Mouse (Mus musculus): Measurements from ENCODE around the gene C130050O18Rik. TPM values are rescaled to one million over a fixed set of nuclear protein-coding genes. Genes with fewer than 3 reads are reported as not detected.

Gene C130050O18Rik
- polyA plus RNA-seq, 1 experiment from 2014 or later, result 0.27 TPM

- Histone ChIP-seq H3K4me3 (ENCODE audit: low read depth, low read length) (no peak overlapping the region), H3K27ac (replicated peaks; ENCODE audit: low read depth, low read length) (no peak overlapping the region), H3K36me3 (replicated peaks; ENCODE audit: control insufficient read depth, insufficient read depth, low read depth, low read length) (no peaks in the 10 kb centered on the region), H3K27me3 (ENCODE audit: control insufficient read depth, insufficient read depth, low read length) (no peaks in the 10 kb centered on the region), H3K4me2 (ENCODE audit: low read depth, low read length) (no peak overlapping the region), H3K4me1 (ENCODE audit: control insufficient read depth, insufficient read depth, low read length) (no peaks in the 10 kb centered on the region), H3K9ac (replicated peaks; ENCODE audit: low read length) (no peak overlapping the region), H3K9me3 (replicated peaks; ENCODE audit: control insufficient read depth, low read length) (no peaks in the 10 kb centered on the region)
- no peak for ATAC-seq (replicated peaks; ENCODE audit: insufficient number of reproducible peaks, low FRiP score, low TSS enrichment, low read depth)
- WGBS, result 91% methylated on average over 10 of the region's 10 CpGs
- no peak for DNase-seq (ENCODE audit: low spot score)
These were observed 48.0 kb downstream of the C130050O18Rik start for GRCm38 (mm10) chr5:139453031-139453430.

GRCm38 (mm10) chr5:139455166-139455565, 50.1 kb downstream of the C130050O18Rik start:
- H3K36me3 ChIP-seq (replicated peaks; ENCODE audit: control insufficient read depth, insufficient read depth, low read depth, low read length), result no peaks in the 10 kb centered on the region
- no peak overlapping the region for H3K27ac ChIP-seq (replicated peaks; ENCODE audit: low read depth, low read length)
- no peak overlapping the region for H3K4me2 ChIP-seq (ENCODE audit: low read depth, low read length)
- ATAC-seq (replicated peaks; ENCODE audit: insufficient number of reproducible peaks, low FRiP score, low TSS enrichment, low read depth) (no peak), DNase-seq (ENCODE audit: low spot score) (no peak)
- no peaks in the 10 kb centered on the region for H3K4me1 ChIP-seq (ENCODE audit: control insufficient read depth, insufficient read depth, low read length)
- H3K9me3 ChIP-seq (replicated peaks; ENCODE audit: control insufficient read depth, low read length), result no peaks in the 10 kb centered on the region
- H3K27me3 ChIP-seq (ENCODE audit: control insufficient read depth, insufficient read depth, low read length), result no peaks in the 10 kb centered on the region
- WGBS, result 92% methylated on average over 12 of the region's 12 CpGs
- no peak overlapping the region for H3K9ac ChIP-seq (replicated peaks; ENCODE audit: low read length)
- no peak overlapping the region for H3K4me3 ChIP-seq (ENCODE audit: low read depth, low read length)

GRCm38 (mm10) chr5:139457241-139457640, 52.2 kb downstream of the C130050O18Rik start:
- ATAC-seq (replicated peaks; ENCODE audit: insufficient number of reproducible peaks, low FRiP score, low TSS enrichment, low read depth) (no peak), DNase-seq (ENCODE audit: low spot score) (no peak)
- no peak overlapping the region for H3K4me2 ChIP-seq (ENCODE audit: low read depth, low read length)
- no peak overlapping the region for H3K27ac ChIP-seq (replicated peaks; ENCODE audit: low read depth, low read length)
- no peaks in the 10 kb centered on the region for H3K9me3 ChIP-seq (replicated peaks; ENCODE audit: control insufficient read depth, low read length)
- no peak overlapping the region for H3K9ac ChIP-seq (replicated peaks; ENCODE audit: low read length)
- WGBS, result 84% methylated on average over 8 of the region's 8 CpGs
- H3K4me1 ChIP-seq (ENCODE audit: control insufficient read depth, insufficient read depth, low read length), result no peaks in the 10 kb centered on the region
- H3K27me3 ChIP-seq (ENCODE audit: control insufficient read depth, insufficient read depth, low read length), result no peaks in the 10 kb centered on the region
- no peak overlapping the region for H3K4me3 ChIP-seq (ENCODE audit: low read depth, low read length)
- no peaks in the 10 kb centered on the region for H3K36me3 ChIP-seq (replicated peaks; ENCODE audit: control insufficient read depth, insufficient read depth, low read depth, low read length)

GRCm38 (mm10) chr5:139459938-139460337, 54.9 kb downstream of the C130050O18Rik start:
- peak; percentile 25; the same call in 1 of the 2 replicates for ATAC-seq (replicated peaks; ENCODE audit: insufficient number of reproducible peaks, low FRiP score, low TSS enrichment, low read depth)
- peak overlapping the region; percentile 65 for H3K4me3 ChIP-seq (ENCODE audit: low read depth, low read length)
- 12% methylated on average over 10 of the region's 10 CpGs for WGBS
- DNase-seq (ENCODE audit: low spot score), result peak; percentile 1
- peak overlapping the region; percentile 88 for H3K4me2 ChIP-seq (ENCODE audit: low read depth, low read length)
- H3K27ac ChIP-seq (replicated peaks; ENCODE audit: low read depth, low read length), result no peak overlapping the region
- no peaks in the 10 kb centered on the region for H3K27me3 ChIP-seq (ENCODE audit: control insufficient read depth, insufficient read depth, low read length)
- peak overlapping the region; percentile 62 for H3K9ac ChIP-seq (replicated peaks; ENCODE audit: low read length)
- no peaks in the 10 kb centered on the region for H3K9me3 ChIP-seq (replicated peaks; ENCODE audit: control insufficient read depth, low read length)
- H3K4me1 ChIP-seq (ENCODE audit: control insufficient read depth, insufficient read depth, low read length), result no peaks in the 10 kb centered on the region
- H3K36me3 ChIP-seq (replicated peaks; ENCODE audit: control insufficient read depth, insufficient read depth, low read depth, low read length), result no peaks in the 10 kb centered on the region

GRCm38 (mm10) chr5:139460384-139461067, 55.4 kb downstream of the C130050O18Rik start, which contains the start of gene 3110082I17Rik:
TSS of gene 3110082I17Rik (minus strand) at chr5:139460527.
- DNase-seq (ENCODE audit: low spot score) (peak; percentile 98), ATAC-seq (replicated peaks; ENCODE audit: insufficient number of reproducible peaks, low FRiP score, low TSS enrichment, low read depth) (peak; percentile 97)
- peak within 1 kb of the TSS; percentile 62 for H3K9ac ChIP-seq (replicated peaks; ENCODE audit: low read length)
- H3K27ac ChIP-seq (replicated peaks; ENCODE audit: low read depth, low read length), result no peak within 1 kb of the TSS
- H3K9me3 ChIP-seq (replicated peaks; ENCODE audit: control insufficient read depth, low read length), result no peaks in the 10 kb centered on the region
- 3% methylated on average over 42 of the region's 42 CpGs for WGBS
- no peaks in the 10 kb centered on the region for H3K4me1 ChIP-seq (ENCODE audit: control insufficient read depth, insufficient read depth, low read length)
- no peaks in the 10 kb centered on the region for H3K27me3 ChIP-seq (ENCODE audit: control insufficient read depth, insufficient read depth, low read length)
- peak within 1 kb of the TSS; percentile 88 for H3K4me2 ChIP-seq (ENCODE audit: low read depth, low read length)
- H3K36me3 ChIP-seq (replicated peaks; ENCODE audit: control insufficient read depth, insufficient read depth, low read depth, low read length), result no peaks in the 10 kb centered on the region
- peak within 1 kb of the TSS; percentile 65 for H3K4me3 ChIP-seq (ENCODE audit: low read depth, low read length)

GRCm38 (mm10) chr5:139464874-139465273, 59.8 kb downstream of the C130050O18Rik start:
- Histone ChIP-seq H3K9me3 (replicated peaks; ENCODE audit: control insufficient read depth, low read length) (no peaks in the 10 kb centered on the region), H3K9ac (replicated peaks; ENCODE audit: low read length) (no peak overlapping the region), H3K36me3 (replicated peaks; ENCODE audit: control insufficient read depth, insufficient read depth, low read depth, low read length) (no peaks in the 10 kb centered on the region), H3K4me1 (ENCODE audit: control insufficient read depth, insufficient read depth, low read length) (no peaks in the 10 kb centered on the region), H3K4me2 (ENCODE audit: low read depth, low read length) (no peak overlapping the region), H3K27ac (replicated peaks; ENCODE audit: low read depth, low read length) (no peak overlapping the region), H3K27me3 (ENCODE audit: control insufficient read depth, insufficient read depth, low read length) (no peaks in the 10 kb centered on the region), H3K4me3 (ENCODE audit: low read depth, low read length) (no peak overlapping the region)
- DNase-seq (ENCODE audit: low spot score) (no peak), ATAC-seq (replicated peaks; ENCODE audit: insufficient number of reproducible peaks, low FRiP score, low TSS enrichment, low read depth) (no peak)
- 76% methylated on average over 4 of the region's 4 CpGs for WGBS

MicroRNAs within 50 kb of the gene (microRNA counts, 519-probe panel; counts per million panel counts)
- microRNA mmu-miR-339-3p (not detected), microRNA mmu-miR-339-5p (not detected)

Small RNAs within 50 kb of the gene (microRNA-seq; reads per million reads assigned to microRNA genes)
- gene Mir339 (ENCODE audit: borderline number of aligned reads), result 526 reads per million, percentile 64 among the genes with 10 or more reads in this experiment

Other genes starting within 250 kb of the C130050O18Rik start
- 42.9 and 45.9 TPM in 2 replicates for gene Sun1, start 204.6 kb upstream of the C130050O18Rik start, polyA plus RNA-seq (2014; fragmentation: Nextera tagmentation; extraction: Ambion mirVana)
- 123 and 146 TPM in 2 replicates for gene Get4, start 153.0 kb upstream of the C130050O18Rik start, polyA plus RNA-seq (2014; fragmentation: Nextera tagmentation; extraction: Ambion mirVana)
- 1.6 and 1.7 TPM in 2 replicates for gene Adap1, start 79.7 kb upstream of the C130050O18Rik start, polyA plus RNA-seq (2014; fragmentation: Nextera tagmentation; extraction: Ambion mirVana)
- gene Cox19, start 53.9 kb upstream of the C130050O18Rik start, polyA plus RNA-seq (2014; fragmentation: Nextera tagmentation; extraction: Ambion mirVana), result 116 and 123 TPM in 2 replicates
- gene Cyp2w1, start 52.7 kb upstream of the C130050O18Rik start, polyA plus RNA-seq (2014; fragmentation: Nextera tagmentation; extraction: Ambion mirVana), result 0.41 and 0.46 TPM in 2 replicates
- 1.6 and 1.7 TPM in 2 replicates for gene Gpr146, start 27.6 kb upstream of the C130050O18Rik start, polyA plus RNA-seq (2014; fragmentation: Nextera tagmentation; extraction: Ambion mirVana)
- gene Gper1, start 17.9 kb downstream of the C130050O18Rik start, polyA plus RNA-seq (2014; fragmentation: Nextera tagmentation; extraction: Ambion mirVana), result 0.42 and 0.82 TPM in 2 replicates
- gene 3110082I17Rik, start 55.2 kb downstream of the C130050O18Rik start, polyA plus RNA-seq (2014; fragmentation: Nextera tagmentation; extraction: Ambion mirVana), result 27.1 and 28.8 TPM in 2 replicates
- 5.4 and 6.4 TPM in 2 replicates for gene Zfand2a, start 79.3 kb downstream of the C130050O18Rik start, polyA plus RNA-seq (2014; fragmentation: Nextera tagmentation; extraction: Ambion mirVana)
- gene Uncx, start 138.2 kb downstream of the C130050O18Rik start, polyA plus RNA-seq (2014; fragmentation: Nextera tagmentation; extraction: Ambion mirVana), result 3.0 and 5.9 TPM in 2 replicates